Mouse (Mus musculus): ENCODE measurements around the gene D330045A20Rik. TPM values are rescaled to one million over a fixed set of nuclear protein-coding genes. Genes with fewer than 3 reads are reported as not detected.
"Not testable (repeated sequence)": the region's sequence is repeated elsewhere in the genome, so short reads cannot be mapped to it uniquely, and the experiment has no call there.

D330045A20Rik gene
- polyA plus RNA-seq (2014; fragmentation: Nextera tagmentation; extraction: Ambion mirVana) = 1.6 and 1.7 TPM in 2 replicates

- DNase-seq (peak; percentile 75), ATAC-seq (ENCODE audit: insufficient read depth) (peak; percentile 92)
- Histone ChIP-seq H3K4me3 (ENCODE audit: low read depth, low read length) (peak within 1 kb of the TSS; percentile 32), H3K36me3 (ENCODE audit: insufficient read depth) (no peaks in the 10 kb centered on the region), H3K27me3 (ENCODE audit: insufficient read depth, low read length) (no peaks in the 10 kb centered on the region), H3K4me2 (peak within 1 kb of the TSS; percentile 62), H3K9ac (peak within 1 kb of the TSS; percentile 34; the same call in 1 of the 2 replicates), H3K27ac (ENCODE audit: low read depth) (no peak within 1 kb of the TSS), H3K9me3 (ENCODE audit: low read depth, low read length) (no peaks in the 10 kb centered on the region), H3K4me1 (ENCODE audit: insufficient read depth) (no peaks in the 10 kb centered on the region)
- 25% methylated on average over 28 of the region's 28 CpGs for WGBS
- TF ChIP-seq CTCF (IDR thresholded peaks at IDR 0.05; ENCODE audit: low read depth) = no peak
Observed at GRCm38 (mm10) chrX:139480022-139480894, at the start of gene D330045A20Rik. TSS of gene D330045A20Rik (plus strand) at chrX:139480367.

GRCm38 (mm10) chrX:139432550-139432949, 47.6 kb upstream of the D330045A20Rik start:
- H3K27me3 ChIP-seq (ENCODE audit: insufficient read depth, low read length) = no peaks in the 10 kb centered on the region
- DNase-seq (no peak), ATAC-seq (ENCODE audit: insufficient read depth) (no peak)
- H3K4me3 ChIP-seq (ENCODE audit: low read depth, low read length) = no peak overlapping the region
- H3K4me1 ChIP-seq (ENCODE audit: insufficient read depth) = no peaks in the 10 kb centered on the region
- H3K9ac ChIP-seq = no peak overlapping the region
- H3K9me3 ChIP-seq (ENCODE audit: low read depth, low read length) = no peaks in the 10 kb centered on the region
- TF ChIP-seq CTCF (IDR thresholded peaks at IDR 0.05; ENCODE audit: low read depth) = no peak
- H3K27ac ChIP-seq (ENCODE audit: low read depth) = no peak overlapping the region
- H3K4me2 ChIP-seq = no peak overlapping the region
- 74% methylated on average over 2 of the region's 2 CpGs for WGBS
- H3K36me3 ChIP-seq (ENCODE audit: insufficient read depth) = no peaks in the 10 kb centered on the region

GRCm38 (mm10) chrX:139435202-139435601, 45.0 kb upstream of the D330045A20Rik start:
- Histone ChIP-seq H3K4me1 (ENCODE audit: insufficient read depth) (no peaks in the 10 kb centered on the region), H3K4me3 (ENCODE audit: low read depth, low read length) (no peak overlapping the region), H3K4me2 (no peak overlapping the region), H3K27ac (ENCODE audit: low read depth) (no peak overlapping the region), H3K27me3 (ENCODE audit: insufficient read depth, low read length) (no peaks in the 10 kb centered on the region), H3K9ac (no peak overlapping the region), H3K36me3 (ENCODE audit: insufficient read depth) (no peaks in the 10 kb centered on the region), H3K9me3 (ENCODE audit: low read depth, low read length) (no peaks in the 10 kb centered on the region)
- ATAC-seq (ENCODE audit: insufficient read depth) = no peak
- no peak for TF ChIP-seq CTCF (IDR thresholded peaks at IDR 0.05; ENCODE audit: low read depth)
- DNase-seq = no peak
- WGBS = 60% methylated on average over 2 of the region's 2 CpGs

- ATAC-seq (ENCODE audit: insufficient read depth); H3K4me1 ChIP-seq (ENCODE audit: insufficient read depth); H3K27me3 ChIP-seq (ENCODE audit: insufficient read depth, low read length); H3K4me2 ChIP-seq; DNase-seq; H3K36me3 ChIP-seq (ENCODE audit: insufficient read depth); H3K9me3 ChIP-seq (ENCODE audit: low read depth, low read length); H3K27ac ChIP-seq (ENCODE audit: low read depth); H3K9ac ChIP-seq; H3K4me3 ChIP-seq (ENCODE audit: low read depth, low read length): not testable (repeated sequence)
- WGBS = 90% methylated on average over 18 of the region's 22 CpGs
Observed at GRCm38 (mm10) chrX:139441057-139441456, 39.1 kb upstream of the D330045A20Rik start.

- Histone ChIP-seq H3K4me1 (ENCODE audit: insufficient read depth) (no peaks in the 10 kb centered on the region), H3K4me2 (no peak overlapping the region), H3K9me3 (ENCODE audit: low read depth, low read length) (no peaks in the 10 kb centered on the region), H3K4me3 (ENCODE audit: low read depth, low read length) (no peak overlapping the region), H3K9ac (no peak overlapping the region), H3K27me3 (ENCODE audit: insufficient read depth, low read length) (no peaks in the 10 kb centered on the region), H3K27ac (ENCODE audit: low read depth) (no peak overlapping the region), H3K36me3 (ENCODE audit: insufficient read depth) (no peaks in the 10 kb centered on the region)
- WGBS = 10% methylated on average over 2 of the region's 2 CpGs
- DNase-seq = no peak
- no peak for TF ChIP-seq CTCF (IDR thresholded peaks at IDR 0.05; ENCODE audit: low read depth)
- ATAC-seq (ENCODE audit: insufficient read depth) = no peak
Observed at GRCm38 (mm10) chrX:139456812-139457211, 23.4 kb upstream of the D330045A20Rik start.

GRCm38 (mm10) chrX:139482083-139482482, 1.9 kb downstream of the D330045A20Rik start:
- no peaks in the 10 kb centered on the region for H3K9me3 ChIP-seq (ENCODE audit: low read depth, low read length)
- H3K36me3 ChIP-seq (ENCODE audit: insufficient read depth) = no peaks in the 10 kb centered on the region
- no peak for TF ChIP-seq CTCF (IDR thresholded peaks at IDR 0.05; ENCODE audit: low read depth)
- H3K27me3 ChIP-seq (ENCODE audit: insufficient read depth, low read length) = no peaks in the 10 kb centered on the region
- WGBS = 41% methylated on average over 7 of the region's 7 CpGs
- no peak overlapping the region for H3K27ac ChIP-seq (ENCODE audit: low read depth)
- H3K4me2 ChIP-seq = no peak overlapping the region
- no peak overlapping the region for H3K9ac ChIP-seq
- no peak for ATAC-seq (ENCODE audit: insufficient read depth)
- DNase-seq = no peak
- no peak overlapping the region for H3K4me3 ChIP-seq (ENCODE audit: low read depth, low read length)
- H3K4me1 ChIP-seq (ENCODE audit: insufficient read depth) = no peaks in the 10 kb centered on the region

- no peak for TF ChIP-seq CTCF (IDR thresholded peaks at IDR 0.05; ENCODE audit: low read depth)
- ATAC-seq (ENCODE audit: insufficient read depth) (no peak), DNase-seq (no peak)
- Histone ChIP-seq H3K4me1 (ENCODE audit: insufficient read depth) (no peaks in the 10 kb centered on the region), H3K27ac (ENCODE audit: low read depth) (no peak overlapping the region), H3K4me2 (no peak overlapping the region), H3K27me3 (ENCODE audit: insufficient read depth, low read length) (no peaks in the 10 kb centered on the region), H3K4me3 (ENCODE audit: low read depth, low read length) (no peak overlapping the region), H3K36me3 (ENCODE audit: insufficient read depth) (no peaks in the 10 kb centered on the region), H3K9ac (no peak overlapping the region), H3K9me3 (ENCODE audit: low read depth, low read length) (no peaks in the 10 kb centered on the region)
- 57% methylated on average over 1 of the region's 1 CpGs for WGBS
Observed at GRCm38 (mm10) chrX:139484974-139485373, 4.8 kb downstream of the D330045A20Rik start.

Data from lung, embryonic 14.5 days (tissue).